Mouse (Mus musculus): ENCODE measurements around the gene Hmgb2.

DNA sequence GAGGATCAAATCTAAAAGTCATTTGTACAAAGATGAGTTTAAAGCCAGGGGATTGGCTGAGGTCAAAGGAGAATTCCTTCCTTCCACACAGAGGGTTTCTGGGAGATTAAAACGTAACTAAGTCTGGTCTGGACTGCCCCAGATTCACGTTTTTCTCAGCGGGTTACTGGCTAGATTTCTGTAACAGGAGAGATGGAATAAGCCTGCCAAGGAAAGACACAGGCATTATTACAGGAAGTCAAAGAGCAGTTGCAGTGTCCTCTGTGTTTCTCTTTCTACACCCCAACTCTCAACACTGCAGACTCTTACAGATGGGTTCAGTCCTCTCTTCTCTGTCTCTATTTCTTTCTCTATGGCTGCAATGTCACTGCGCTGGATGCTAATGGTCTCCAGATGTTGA lies 22.8 kb downstream of the Hmgb2 start:
- no peak for TF ChIP-seq EP300 (IDR thresholded peaks at IDR 0.05)
- TF ChIP-seq CTCF (IDR thresholded peaks at IDR 0.05): no peak
